Mouse (Mus musculus) ES-Bruce4 (cell line): ENCODE results near the gene Ngly1.

Source experiments
- CTCF ChIP-seq: IDR thresholded peaks from one replicate; pipeline ENCODE4 v1.8.1; 2011; ENCODE audit warnings: low read depth, low read length
- EP300 ChIP-seq: IDR thresholded peaks from 2 replicates; pipeline ENCODE4 v1.6.1; 2011; ENCODE audit warnings: low read depth, low read length; ENCODE audit not compliant: insufficient read depth
- POLR2A ChIP-seq: IDR thresholded peaks from one replicate; pipeline ENCODE4 v1.8.1; 2011; ENCODE audit warnings: low read length; ENCODE audit not compliant: insufficient read depth

GRCm38 (mm10) chr14:16256209-16256608 lies 7.1 kb downstream of the Ngly1 start:
- no peak for TF ChIP-seq EP300
- TF ChIP-seq CTCF: no peak
- TF ChIP-seq POLR2A: no peak
